Mouse (Mus musculus): ENCODE data around the gene Gpld1.

Gene Gpld1

GRCm38 (mm10) chr13:24942512-24943282 is at the start of gene Gpld1:
TSS of gene Gpld1 (plus strand) at chr13:24943152.
- peak in 1 of 2 experiments; percentile 17 for DNase-seq

- no peak for DNase-seq
These were observed 49.1 kb upstream of the Gpld1 start for GRCm38 (mm10) chr13:24893880-24894279.

- no peak for DNase-seq
These were observed 41.0 kb upstream of the Gpld1 start for GRCm38 (mm10) chr13:24901916-24902315.

GRCm38 (mm10) chr13:24903412-24903811 is 39.5 kb upstream of the Gpld1 start:
- DNase-seq = no peak

- DNase-seq = no peak
These were observed 37.5 kb upstream of the Gpld1 start for GRCm38 (mm10) chr13:24905422-24905821.

GRCm38 (mm10) chr13:24906831-24907570 is 36.0 kb upstream of the Gpld1 start:
- no peak for DNase-seq

- DNase-seq = no peak
These were observed 33.8 kb upstream of the Gpld1 start for GRCm38 (mm10) chr13:24909112-24909511.

GRCm38 (mm10) chr13:24913576-24913975 is 29.4 kb upstream of the Gpld1 start:
- no peak for DNase-seq

GRCm38 (mm10) chr13:24914915-24915314 is 28.0 kb upstream of the Gpld1 start:
- DNase-seq = no peak

GRCm38 (mm10) chr13:24915831-24916230 is 27.1 kb upstream of the Gpld1 start:
- no peak for DNase-seq

GRCm38 (mm10) chr13:24920333-24920977 is 22.5 kb upstream of the Gpld1 start:
- DNase-seq = peak; percentile 17 to 30

- no peak for DNase-seq
These were observed 21.7 kb upstream of the Gpld1 start for GRCm38 (mm10) chr13:24921281-24921680.

GRCm38 (mm10) chr13:24923991-24924390 is 19.0 kb upstream of the Gpld1 start:
- no peak for DNase-seq

GRCm38 (mm10) chr13:24930591-24930990 is 12.4 kb upstream of the Gpld1 start:
- no peak for DNase-seq

GRCm38 (mm10) chr13:24933199-24933598 is 9.8 kb upstream of the Gpld1 start:
- no peak for DNase-seq

- DNase-seq = no peak
These were observed 6.2 kb upstream of the Gpld1 start for GRCm38 (mm10) chr13:24936772-24937107.

- DNase-seq = peak; percentile 81 to 82
These were observed 5.7 kb upstream of the Gpld1 start, which contains the start of gene Aldh5a1 for GRCm38 (mm10) chr13:24937108-24937838. TSS of gene Aldh5a1 (minus strand) at chr13:24937661.

GRCm38 (mm10) chr13:24937839-24938166 is 5.1 kb upstream of the Gpld1 start:
- no peak for DNase-seq

GRCm38 (mm10) chr13:24938683-24939082 is 4.3 kb upstream of the Gpld1 start:
- peak; percentile 80 to 89 for DNase-seq

- DNase-seq = no peak
These were observed 3.5 kb upstream of the Gpld1 start for GRCm38 (mm10) chr13:24939472-24939871.

- DNase-seq = no peak
These were observed 351 bp downstream of the Gpld1 start for GRCm38 (mm10) chr13:24943303-24943702.

GRCm38 (mm10) chr13:24945567-24945966 is 2.6 kb downstream of the Gpld1 start:
- no peak for DNase-seq

GRCm38 (mm10) chr13:24947158-24947557 is 4.2 kb downstream of the Gpld1 start:
- no peak for DNase-seq

Measured in cerebellum, postnatal 36 days (tissue).